Mouse (Mus musculus) heart, embryonic 13.5 days (tissue): ENCODE results near the gene Hist1h2ba. TPM values are rescaled to one million over a fixed set of nuclear protein-coding genes. Genes with fewer than 3 reads are reported as not detected.
A peak's percentile ranks its signal among the peaks of the same experiment; 100 is the strongest.

Experiments
- ATAC-seq: fragments of 200-750 bp; cut with Nextera tagmentation; 2 replicates; pipeline ENCODE4 v1.8.0; 2017; ENCODE audit warnings: moderate TSS enrichment; ENCODE audit not compliant: insufficient number of reproducible peaks, low FRiP score, low TSS enrichment; ENCODE audit errors: extremely low read depth
- H3K27ac ChIP-seq: fragments of 300-500 bp; sonication (generic); replicated peaks from 2 replicates; pipeline ENCODE4 v1.5.1; 2015; ENCODE audit warnings: moderate library complexity, mild to moderate bottlenecking, inconsistent platforms
- H3K27me3 ChIP-seq: fragments of 300-500 bp; sonication (generic); replicated peaks from 2 replicates; pipeline ENCODE4 v1.6.1; 2015; ENCODE audit warnings: mild to moderate bottlenecking, inconsistent platforms
- H3K36me3 ChIP-seq: fragments of 300-500 bp; sonication (generic); 2 replicates; pipeline ENCODE4 v1.6.1; 2015; ENCODE audit warnings: mild to moderate bottlenecking, inconsistent platforms
- H3K4me1 ChIP-seq: fragments of 300-500 bp; sonication (generic); 2 replicates; pipeline ENCODE4 v1.6.1; 2015; ENCODE audit warnings: inconsistent platforms
- H3K4me2 ChIP-seq: fragments of 300-500 bp; sonication (generic); 2 replicates; pipeline ENCODE4 v1.6.1; 2015; ENCODE audit warnings: inconsistent platforms, mild to moderate bottlenecking, moderate library complexity
- H3K4me3 ChIP-seq: fragments of 300-500 bp; sonication (generic); 2 replicates; pipeline ENCODE4 v1.5.1; 2015; ENCODE audit warnings: moderate library complexity, mild to moderate bottlenecking, inconsistent platforms
- H3K9ac ChIP-seq: fragments of 300-500 bp; sonication (generic); 2 replicates; pipeline ENCODE4 v1.6.1; 2015; ENCODE audit warnings: inconsistent platforms, mild to moderate bottlenecking, moderate library complexity
- H3K9me3 ChIP-seq: fragments of 300-500 bp; sonication (generic); 2 replicates; pipeline ENCODE4 v1.6.1; 2016; ENCODE audit warnings: inconsistent platforms
- WGBS: fragments of 180-500 bp; shearing (Covaris S2); methylation state at CpG from one replicate; pipeline ENCODE4 v1.1.7; 2015; ENCODE audit warnings: mixed read lengths; 5-methylcytosine and 5-hydroxymethylcytosine counted together
- polyA plus RNA-seq: library from polyadenylated mRNA; unstranded; fragments of >200 nt; fragmentation: Nextera tagmentation; extraction: Ambion mirVana; gene quantifications from 2 replicates; pipeline ENCODE4 v1.2.1, GENCODE M21; 2015

Gene Hist1h2ba
- not detected in 2 replicates for polyA plus RNA-seq

DNA sequence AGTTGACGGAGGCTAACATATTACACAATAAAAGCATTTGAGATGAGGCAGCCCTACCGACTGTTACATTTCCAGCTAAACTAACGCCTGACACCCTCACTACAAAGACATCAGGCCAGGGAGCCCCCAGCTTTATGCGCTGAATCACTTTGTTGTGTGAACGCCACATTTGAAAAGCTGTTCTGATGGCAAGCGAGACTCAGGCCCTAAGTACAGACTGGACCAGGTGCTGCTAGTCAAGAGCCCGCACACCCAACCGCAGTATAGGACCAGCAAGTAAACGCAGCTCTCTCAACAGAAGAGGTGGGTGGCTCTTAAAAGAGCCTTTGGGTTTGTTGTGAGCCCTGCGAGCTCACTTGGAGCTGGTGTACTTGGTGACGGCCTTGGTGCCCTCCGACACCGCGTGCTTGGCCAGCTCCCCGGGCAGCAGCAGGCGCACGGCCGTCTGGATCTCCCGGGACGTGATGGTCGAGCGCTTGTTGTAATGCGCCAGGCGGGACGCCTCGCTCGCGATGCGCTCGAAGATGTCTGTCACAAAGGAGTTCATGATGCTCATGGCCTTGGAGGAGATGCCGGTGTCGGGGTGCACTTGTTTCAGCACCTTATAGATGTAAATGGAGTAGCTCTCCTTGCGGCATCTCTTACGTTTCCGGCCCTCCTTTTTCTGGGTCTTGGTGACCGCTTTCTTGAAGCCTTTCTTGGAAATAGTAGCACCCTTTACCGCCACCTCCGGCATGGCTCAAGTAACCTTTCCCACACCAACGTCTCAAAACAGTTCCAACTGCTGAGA, at the start of gene Hist1h2ba:
Gene Hist1h2ba (minus strand): TSS at position 736 of the 790 bp plus-strand sequence.
- no peak within 1 kb of the TSS for H3K4me3 ChIP-seq
- ATAC-seq = no peak
- no peaks in the 10 kb centered on the region for H3K36me3 ChIP-seq
- 0 out of 2 replicates have a peak, but pooled peaks cover 4% of the 10 kb centered on the region for H3K9me3 ChIP-seq
- peaks cover under 1% of the 10 kb centered on the region; the same call in 1 of the 2 replicates for H3K4me1 ChIP-seq
- no peak within 1 kb of the TSS for H3K27ac ChIP-seq
- no peak within 1 kb of the TSS for H3K4me2 ChIP-seq
- no peak within 1 kb of the TSS for H3K9ac ChIP-seq
- WGBS = 90% methylated on average over 39 of the region's 39 CpGs
- H3K27me3 ChIP-seq = no peaks in the 10 kb centered on the region

DNA sequence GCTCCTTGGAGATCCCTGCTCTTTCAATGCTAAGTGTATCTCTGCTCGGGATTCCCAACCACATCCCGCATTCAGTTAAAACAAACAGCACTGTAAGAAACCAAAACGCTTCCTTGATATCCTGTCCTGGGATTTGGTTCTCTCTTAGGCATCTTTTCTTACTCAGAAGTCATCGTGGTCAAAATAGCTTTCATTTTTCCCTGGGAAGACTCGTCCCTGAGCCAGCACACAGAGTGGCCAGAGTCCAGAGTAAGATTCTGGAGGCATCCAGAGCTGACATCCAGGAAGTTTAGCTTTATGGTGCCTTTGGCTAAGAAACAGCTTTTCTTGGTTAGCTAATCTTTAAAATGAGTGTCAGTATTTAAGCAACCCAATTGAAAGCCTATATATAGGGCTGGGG, 38.3 kb upstream of the Hist1h2ba start:
- Histone ChIP-seq H3K9ac (no peak overlapping the region), H3K4me2 (no peak overlapping the region), H3K4me3 (no peak overlapping the region), H3K4me1 (no peaks in the 10 kb centered on the region), H3K36me3 (no peaks in the 10 kb centered on the region), H3K27me3 (no peaks in the 10 kb centered on the region), H3K27ac (no peak overlapping the region), H3K9me3 (no peaks in the 10 kb centered on the region)
- WGBS = 53% methylated on average over 5 of the region's 5 CpGs
- no peak for ATAC-seq

DNA sequence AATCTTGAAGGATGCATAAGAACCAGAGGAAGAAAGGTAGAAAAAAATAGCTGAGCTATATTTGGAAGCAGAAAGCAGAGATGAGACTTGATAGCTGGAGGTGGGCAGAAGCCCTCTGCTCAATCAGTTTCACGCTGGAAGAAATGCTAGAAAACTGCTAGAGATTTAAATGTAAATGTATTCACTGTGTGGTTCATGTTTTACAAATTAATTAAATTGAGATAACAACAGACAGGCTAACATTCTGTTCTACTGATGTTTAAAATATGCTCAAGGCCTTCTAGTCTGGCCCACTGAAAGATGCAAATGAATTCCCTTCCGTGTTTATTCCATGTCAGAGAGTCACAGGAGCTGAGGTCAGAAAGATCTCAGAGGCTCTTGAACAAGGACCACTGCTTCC, 37.9 kb upstream of the Hist1h2ba start:
- H3K9me3 ChIP-seq = no peaks in the 10 kb centered on the region

GRCm38 (mm10) chr13:23964909-23965308, 31.0 kb upstream of the Hist1h2ba start:
- Histone ChIP-seq H3K9ac (no peak overlapping the region), H3K9me3 (no peaks in the 10 kb centered on the region), H3K4me3 (no peak overlapping the region), H3K27me3 (no peaks in the 10 kb centered on the region), H3K4me1 (0 out of 2 replicates have a peak, but pooled peaks cover under 1% of the 10 kb centered on the region), H3K27ac (no peak overlapping the region), H3K36me3 (no peaks in the 10 kb centered on the region), H3K4me2 (no peak overlapping the region)
- 63% methylated on average over 2 of the region's 2 CpGs for whole genome bisulfite sequencing
- ATAC-seq = no peak

More for the DNA sequence above, 37.9 kb upstream of the Hist1h2ba start:
- H3K36me3 ChIP-seq = no peaks in the 10 kb centered on the region
- ATAC-seq = no peak
- H3K4me3 ChIP-seq = no peak overlapping the region
- H3K4me1 ChIP-seq = no peaks in the 10 kb centered on the region
- H3K9ac ChIP-seq = no peak overlapping the region
- H3K4me2 ChIP-seq = no peak overlapping the region
- WGBS = 54% methylated on average over 2 of the region's 2 CpGs
- H3K27ac ChIP-seq = no peak overlapping the region
- no peaks in the 10 kb centered on the region for H3K27me3 ChIP-seq

DNA sequence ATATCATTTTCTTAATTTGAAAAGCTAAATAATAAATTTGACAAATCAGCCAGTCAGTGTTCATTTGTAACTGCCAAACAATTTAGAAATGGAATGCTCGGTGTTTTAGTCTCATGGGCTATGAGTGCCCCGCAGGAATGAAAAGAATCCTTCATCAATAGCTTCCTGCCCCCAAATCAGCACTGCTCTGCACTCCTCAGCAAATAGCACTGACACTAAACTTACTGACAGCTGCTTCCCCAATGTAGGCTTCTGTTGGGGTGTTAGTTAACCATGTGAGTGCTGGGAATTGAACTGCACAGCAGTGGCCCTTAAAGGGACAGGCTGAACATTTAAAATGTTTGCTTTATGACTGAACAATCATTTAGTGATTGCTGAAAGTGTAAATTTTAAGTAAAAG, 25.8 kb upstream of the Hist1h2ba start:
- H3K36me3 ChIP-seq = no peaks in the 10 kb centered on the region
- no peak overlapping the region for H3K4me3 ChIP-seq
- WGBS = 17% methylated on average over 2 of the region's 2 CpGs
- H3K9ac ChIP-seq = no peak overlapping the region
- H3K9me3 ChIP-seq = no peaks in the 10 kb centered on the region
- H3K27me3 ChIP-seq = no peaks in the 10 kb centered on the region
- ATAC-seq = no peak
- H3K4me2 ChIP-seq = no peak overlapping the region
- no peak overlapping the region for H3K27ac ChIP-seq
- 0 out of 2 replicates have a peak, but pooled peaks cover 3% of the 10 kb centered on the region for H3K4me1 ChIP-seq

GRCm38 (mm10) chr13:23950928-23951327, 17.0 kb upstream of the Hist1h2ba start:
- H3K9ac ChIP-seq = no peak overlapping the region
- no peak overlapping the region for H3K4me2 ChIP-seq
- no peaks in the 10 kb centered on the region for H3K36me3 ChIP-seq
- no peaks in the 10 kb centered on the region for H3K4me1 ChIP-seq
- no peak for ATAC-seq
- WGBS = 54% methylated on average over 3 of the region's 3 CpGs
- H3K9me3 ChIP-seq = no peaks in the 10 kb centered on the region
- peaks cover 7% of the 10 kb centered on the region; the same call in 1 of the 2 replicates for H3K27me3 ChIP-seq
- no peak overlapping the region for H3K27ac ChIP-seq
- H3K4me3 ChIP-seq = no peak overlapping the region

DNA sequence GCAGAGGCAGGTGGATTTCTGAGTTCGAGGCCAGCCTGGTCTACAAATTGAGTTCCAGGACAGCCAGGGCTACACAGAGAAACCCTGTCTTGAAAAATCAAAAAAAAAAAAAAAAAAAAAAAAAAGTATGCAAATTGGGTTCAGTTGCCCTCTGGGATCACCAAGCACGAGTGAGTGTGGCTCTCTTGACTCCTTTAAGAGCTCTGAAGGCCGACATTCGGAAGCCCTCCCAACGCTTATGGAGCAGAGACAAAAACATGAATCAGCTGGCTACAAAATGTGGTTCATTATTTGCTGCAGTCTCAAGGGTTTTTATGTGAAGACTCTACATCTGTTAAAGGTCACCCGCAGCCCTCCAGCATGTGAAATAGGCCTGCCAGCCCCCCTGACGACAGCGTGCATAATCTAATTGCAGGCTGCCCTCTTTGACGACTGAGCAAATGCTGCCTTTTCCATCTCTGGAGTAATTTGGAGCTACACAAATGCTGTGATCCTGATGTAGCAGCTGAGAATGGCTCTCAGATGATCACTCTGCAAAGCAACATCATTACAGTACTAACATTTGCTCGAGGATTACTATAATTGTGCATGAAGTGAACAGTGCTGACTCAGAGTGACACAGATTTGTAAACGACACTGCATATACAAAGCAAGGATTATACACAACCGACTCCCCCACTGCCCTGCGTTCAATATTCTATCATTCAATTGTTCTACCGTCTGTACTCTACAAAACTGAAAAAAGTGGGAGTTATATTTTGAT, 15.7 kb upstream of the Hist1h2ba start:
- ATAC-seq = no peak
- Histone ChIP-seq H3K9ac (no peak overlapping the region), H3K4me1 (no peaks in the 10 kb centered on the region), H3K36me3 (no peaks in the 10 kb centered on the region), H3K4me2 (no peak overlapping the region), H3K9me3 (no peaks in the 10 kb centered on the region), H3K4me3 (no peak overlapping the region), H3K27me3 (peaks cover 7% of the 10 kb centered on the region; the same call in 1 of the 2 replicates), H3K27ac (no peak overlapping the region)
- WGBS = 65% methylated on average over 14 of the region's 14 CpGs

GRCm38 (mm10) chr13:23946254-23946653, 12.3 kb upstream of the Hist1h2ba start:
- no peak overlapping the region for H3K9ac ChIP-seq
- no peak overlapping the region for H3K27ac ChIP-seq
- H3K4me1 ChIP-seq = no peaks in the 10 kb centered on the region
- no peak overlapping the region for H3K4me2 ChIP-seq
- no peaks in the 10 kb centered on the region for H3K36me3 ChIP-seq
- 48% methylated on average over 2 of the region's 2 CpGs for WGBS
- H3K9me3 ChIP-seq = no peaks in the 10 kb centered on the region
- peaks cover 11% of the 10 kb centered on the region; the same call in 1 of the 2 replicates for H3K27me3 ChIP-seq
- H3K4me3 ChIP-seq = no peak overlapping the region
- ATAC-seq = no peak

DNA sequence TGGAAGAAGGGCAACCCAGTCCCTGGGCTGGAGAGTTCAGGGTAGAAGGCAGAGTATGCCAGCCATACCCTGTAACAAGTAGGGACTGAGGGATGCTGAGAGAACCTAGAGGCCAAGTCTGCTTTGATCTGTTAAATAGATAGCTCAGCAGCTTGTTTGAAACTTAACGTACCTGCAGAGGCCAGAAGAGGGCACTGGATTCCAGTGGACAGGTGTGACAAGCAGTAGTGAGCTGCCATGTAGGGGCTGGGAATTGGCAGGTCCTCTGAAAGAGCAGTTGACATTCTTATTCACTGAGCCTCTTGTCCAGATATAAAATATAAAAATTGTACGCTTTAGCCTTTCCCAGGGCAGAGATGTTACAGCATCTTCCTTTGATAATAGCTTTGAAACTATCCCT, 8.9 kb upstream of the Hist1h2ba start:
- H3K9ac ChIP-seq = no peak overlapping the region
- no peaks in the 10 kb centered on the region for H3K9me3 ChIP-seq
- H3K4me1 ChIP-seq = peaks cover 7% of the 10 kb centered on the region; the same call in 1 of the 2 replicates
- H3K36me3 ChIP-seq = no peaks in the 10 kb centered on the region
- peaks cover 11% of the 10 kb centered on the region; the same call in 1 of the 2 replicates for H3K27me3 ChIP-seq
- H3K4me2 ChIP-seq = no peak overlapping the region
- no peak overlapping the region for H3K27ac ChIP-seq
- no peak for ATAC-seq
- 40% methylated on average over 2 of the region's 2 CpGs for WGBS
- H3K4me3 ChIP-seq = no peak overlapping the region

GRCm38 (mm10) chr13:23940291-23940690, 6.3 kb upstream of the Hist1h2ba start:
- 39% methylated on average over 6 of the region's 6 CpGs for WGBS
- H3K4me3 ChIP-seq = no peak overlapping the region
- H3K27me3 ChIP-seq = 0 out of 2 replicates have a peak, but pooled peaks cover 3% of the 10 kb centered on the region
- 0 out of 2 replicates have a peak overlapping the region, but pooled peaks have one; percentile 6 for H3K27ac ChIP-seq
- H3K36me3 ChIP-seq = no peaks in the 10 kb centered on the region
- peaks cover 7% of the 10 kb centered on the region; the same call in 1 of the 2 replicates for H3K4me1 ChIP-seq
- H3K9ac ChIP-seq = no peak overlapping the region
- H3K9me3 ChIP-seq = no peaks in the 10 kb centered on the region
- ATAC-seq = no peak
- H3K4me2 ChIP-seq = no peak overlapping the region

DNA sequence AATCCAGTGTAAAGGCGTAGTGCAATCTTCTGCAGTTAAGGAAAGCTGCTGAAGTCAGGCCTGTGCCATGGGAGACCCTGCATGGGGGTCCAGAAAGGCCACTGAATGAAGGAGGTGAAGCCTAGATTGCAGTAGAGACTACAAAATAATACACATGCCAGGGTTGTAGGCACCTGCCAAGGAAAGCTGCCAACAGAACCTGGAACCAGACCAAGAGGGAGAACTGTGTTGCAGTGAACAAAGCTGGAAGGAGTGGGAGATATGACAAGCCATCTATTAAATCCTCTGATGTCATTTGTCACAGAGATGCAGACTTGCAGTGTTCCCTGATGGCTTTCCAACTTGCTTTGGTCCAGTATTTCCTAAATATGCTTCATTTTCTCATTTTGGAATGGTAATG, 4.7 kb upstream of the Hist1h2ba start:
- Histone ChIP-seq H3K9ac (no peak overlapping the region), H3K27ac (no peak overlapping the region), H3K27me3 (0 out of 2 replicates have a peak, but pooled peaks cover 3% of the 10 kb centered on the region), H3K4me2 (no peak overlapping the region), H3K4me3 (no peak overlapping the region), H3K9me3 (0 out of 2 replicates have a peak, but pooled peaks cover 4% of the 10 kb centered on the region), H3K4me1 (peaks cover 7% of the 10 kb centered on the region; the same call in 1 of the 2 replicates), H3K36me3 (no peaks in the 10 kb centered on the region)
- 82% methylated on average over 1 of the region's 1 CpGs for WGBS
- no peak for ATAC-seq
